Mouse (Mus musculus) G1E (cell line): ENCODE data around the gene Mllt6.

ENCODE experiments used
- CTCF ChIP-seq: IDR thresholded peaks from 2 replicates; pipeline ENCODE4 v1.5.1; 2012; ENCODE audit warnings: low read depth, low read length, inconsistent platforms, mixed read lengths
- GATA1 ChIP-seq: IDR thresholded peaks from 2 replicates; pipeline ENCODE4 v1.6.1; 2012; ENCODE audit warnings: borderline replicate concordance, low read length, inconsistent platforms, mixed read lengths
- POLR2AphosphoS5 ChIP-seq: IDR thresholded peaks from 2 replicates; pipeline ENCODE4 v1.6.1; 2012; ENCODE audit warnings: low read depth, low read length, inconsistent platforms; ENCODE audit not compliant: insufficient replicate concordance

DNA sequence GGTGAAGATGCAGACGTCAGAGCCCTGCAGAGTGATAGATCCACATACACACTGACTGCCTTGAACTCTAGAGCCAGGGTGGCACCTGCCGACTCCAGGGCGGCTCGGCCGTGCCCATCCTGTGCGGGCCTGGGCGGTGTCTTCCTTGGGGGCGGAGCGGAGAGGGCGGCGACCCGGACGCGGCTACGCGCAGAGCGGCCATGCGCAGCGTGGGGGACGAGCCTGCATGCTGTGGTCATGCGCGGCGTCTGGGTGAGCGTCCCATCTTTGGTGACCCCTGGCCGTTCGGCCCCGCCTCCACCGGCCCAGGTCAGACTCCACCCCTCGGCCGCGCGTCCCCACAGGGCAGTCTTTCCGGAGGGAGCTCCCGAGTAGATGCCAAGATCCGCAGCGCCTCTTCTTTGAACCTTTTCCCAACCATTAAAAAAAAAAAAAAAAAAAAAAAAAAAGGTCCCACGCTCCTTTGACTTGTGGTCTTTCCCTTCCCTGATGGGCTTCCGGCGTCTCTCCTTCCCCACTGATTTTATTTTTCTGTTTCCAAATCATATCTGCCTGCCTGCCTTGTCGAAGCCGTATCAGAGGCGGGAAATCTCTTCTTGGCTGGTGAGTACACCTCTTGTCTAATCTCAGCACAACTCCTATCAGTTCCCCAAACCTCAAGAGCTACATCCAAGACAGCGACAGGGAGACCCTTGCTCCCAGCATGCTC lies 22.6 kb downstream of the Mllt6 start, which contains the start of gene Cisd3:
- TF ChIP-seq CTCF (no peak), GATA1 (no peak), POLR2AphosphoS5 (no peak)
